Mouse (Mus musculus): ENCODE measurements around the gene Lypd4. TPM values are rescaled to one million over a fixed set of nuclear protein-coding genes. Genes with fewer than 3 reads are reported as not detected.

Lypd4 gene
- polyA plus RNA-seq, 1 experiment = not detected

- H3K36me3 ChIP-seq (ENCODE audit: control insufficient read depth, insufficient read depth, low read length) = peaks cover 29% of the 10 kb centered on the region
- H3K27ac ChIP-seq (ENCODE audit: insufficient read depth, low read length) = peak overlapping the region; percentile 93
- DNase-seq (ENCODE audit: low read depth in 1 of 2, low spot score in 2 of 2) = peak in 1 of 2 experiments; percentile 75
Observed at GRCm38 (mm10) chr7:24890281-24891216, 20.8 kb upstream of the Lypd4 start.

GRCm38 (mm10) chr7:24889431-24890220 is 19.9 kb upstream of the Lypd4 start:
- no peaks in the 10 kb centered on the region for H3K27me3 ChIP-seq (ENCODE audit: control insufficient read depth, insufficient read depth, low read length)
- DNase-seq (ENCODE audit: low read depth in 1 of 2, low spot score in 2 of 2) = no peak
- WGBS = 76% methylated on average over 6 of the region's 6 CpGs
- peaks cover 29% of the 10 kb centered on the region for H3K36me3 ChIP-seq (ENCODE audit: control insufficient read depth, insufficient read depth, low read length)
- peak overlapping the region; percentile 42 for H3K27ac ChIP-seq (ENCODE audit: insufficient read depth, low read length)
- peaks cover 25% of the 10 kb centered on the region; the same call in 1 of the 2 replicates for H3K4me1 ChIP-seq (ENCODE audit: control insufficient read depth, insufficient read depth, insufficient read length)
- no peak overlapping the region for H3K4me3 ChIP-seq (ENCODE audit: extremely low read depth, insufficient read depth, insufficient read length)
- TF ChIP-seq CTCF (IDR thresholded peaks at IDR 0.05; ENCODE audit: extremely low read depth, insufficient read depth, insufficient read length, insufficient replicate concordance) (no peak), POLR2A (IDR thresholded peaks at IDR 0.05; ENCODE audit: low read depth, low read length) (no peak)

More at GRCm38 (mm10) chr7:24890281-24891216, 20.8 kb upstream of the Lypd4 start:
- no peak overlapping the region for H3K4me3 ChIP-seq (ENCODE audit: extremely low read depth, insufficient read depth, insufficient read length)
- 25% methylated on average over 10 of the region's 10 CpGs for WGBS
- TF ChIP-seq POLR2A (IDR thresholded peaks at IDR 0.05; ENCODE audit: low read depth, low read length) (no peak), CTCF (IDR thresholded peaks at IDR 0.05; ENCODE audit: extremely low read depth, insufficient read depth, insufficient read length, insufficient replicate concordance) (peak; percentile 94; the same call in 1 of the 2 replicates)
- peaks cover 22% of the 10 kb centered on the region; the same call in 1 of the 2 replicates for H3K4me1 ChIP-seq (ENCODE audit: control insufficient read depth, insufficient read depth, insufficient read length)
- no peaks in the 10 kb centered on the region for H3K27me3 ChIP-seq (ENCODE audit: control insufficient read depth, insufficient read depth, low read length)

DNA sequence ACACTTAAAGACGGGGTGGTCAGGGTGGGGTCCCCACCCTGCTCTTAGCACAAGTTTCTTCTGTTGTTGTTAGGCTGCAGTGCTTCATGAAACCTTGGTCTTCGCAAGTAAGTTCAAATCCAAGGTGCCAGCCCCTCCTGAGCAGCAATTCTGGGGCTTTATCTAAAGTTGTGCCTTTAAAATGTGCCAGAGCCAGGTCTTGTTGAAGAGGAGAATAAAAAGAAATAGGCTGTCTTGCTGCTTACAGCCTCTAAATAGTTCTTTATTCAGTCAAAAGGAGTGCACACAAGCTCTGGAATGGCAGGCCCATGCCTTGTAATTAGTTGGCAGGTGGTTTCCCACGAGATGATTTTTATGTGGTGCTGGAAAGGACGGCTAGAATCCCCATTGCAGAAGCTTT is 17.4 kb upstream of the Lypd4 start:
- Histone ChIP-seq H3K27me3 (ENCODE audit: control insufficient read depth, insufficient read depth, low read length) (no peaks in the 10 kb centered on the region), H3K4me1 (ENCODE audit: control insufficient read depth, insufficient read depth, insufficient read length) (peaks cover 21% of the 10 kb centered on the region; the same call in 1 of the 2 replicates), H3K27ac (ENCODE audit: insufficient read depth, low read length) (no peak overlapping the region), H3K4me3 (ENCODE audit: extremely low read depth, insufficient read depth, insufficient read length) (no peak overlapping the region), H3K36me3 (ENCODE audit: control insufficient read depth, insufficient read depth, low read length) (peaks cover 29% of the 10 kb centered on the region)
- no peak for DNase-seq (ENCODE audit: low read depth in 1 of 2, low spot score in 2 of 2)
- 63% methylated on average over 4 of the region's 4 CpGs for WGBS
- TF ChIP-seq POLR2A (IDR thresholded peaks at IDR 0.05; ENCODE audit: low read depth, low read length) (no peak), CTCF (IDR thresholded peaks at IDR 0.05; ENCODE audit: extremely low read depth, insufficient read depth, insufficient read length, insufficient replicate concordance) (no peak)

- peaks cover 29% of the 10 kb centered on the region for H3K36me3 ChIP-seq (ENCODE audit: control insufficient read depth, insufficient read depth, low read length)
- DNase-seq (ENCODE audit: low read depth in 1 of 2, low spot score in 2 of 2) = no peak
- no peak overlapping the region for H3K4me3 ChIP-seq (ENCODE audit: extremely low read depth, insufficient read depth, insufficient read length)
- peaks cover 21% of the 10 kb centered on the region; the same call in 1 of the 2 replicates for H3K4me1 ChIP-seq (ENCODE audit: control insufficient read depth, insufficient read depth, insufficient read length)
- 0 out of 2 replicates have a peak overlapping the region, but pooled peaks have one; percentile 1 for H3K27ac ChIP-seq (ENCODE audit: insufficient read depth, low read length)
- WGBS = 20% methylated on average over 4 of the region's 4 CpGs
- H3K27me3 ChIP-seq (ENCODE audit: control insufficient read depth, insufficient read depth, low read length) = no peaks in the 10 kb centered on the region
- TF ChIP-seq CTCF (IDR thresholded peaks at IDR 0.05; ENCODE audit: extremely low read depth, insufficient read depth, insufficient read length, insufficient replicate concordance) = no peak
- no peak for TF ChIP-seq POLR2A (IDR thresholded peaks at IDR 0.05; ENCODE audit: low read depth, low read length)
Observed at GRCm38 (mm10) chr7:24886308-24886633, 16.5 kb upstream of the Lypd4 start.

GRCm38 (mm10) chr7:24885468-24886307 is 15.9 kb upstream of the Lypd4 start:
- peak overlapping the region; percentile 24; the same call in 1 of the 2 replicates for H3K27ac ChIP-seq (ENCODE audit: insufficient read depth, low read length)
- peaks cover 21% of the 10 kb centered on the region; the same call in 1 of the 2 replicates for H3K4me1 ChIP-seq (ENCODE audit: control insufficient read depth, insufficient read depth, insufficient read length)
- no peaks in the 10 kb centered on the region for H3K27me3 ChIP-seq (ENCODE audit: control insufficient read depth, insufficient read depth, low read length)
- H3K4me3 ChIP-seq (ENCODE audit: extremely low read depth, insufficient read depth, insufficient read length) = peak overlapping the region; percentile 35
- DNase-seq (ENCODE audit: low read depth in 1 of 2, low spot score in 2 of 2) = no peak
- H3K36me3 ChIP-seq (ENCODE audit: control insufficient read depth, insufficient read depth, low read length) = peaks cover 29% of the 10 kb centered on the region
- 8% methylated on average over 12 of the region's 12 CpGs for WGBS
- TF ChIP-seq POLR2A (IDR thresholded peaks at IDR 0.05; ENCODE audit: low read depth, low read length) (no peak), CTCF (IDR thresholded peaks at IDR 0.05; ENCODE audit: extremely low read depth, insufficient read depth, insufficient read length, insufficient replicate concordance) (no peak)
